Mouse (Mus musculus): ENCODE measurements around the gene Canx. TPM values are rescaled to one million over a fixed set of nuclear protein-coding genes. Genes with fewer than 3 reads are reported as not detected.
"Not testable (repeated sequence)": the region's sequence is repeated elsewhere in the genome, so short reads cannot be mapped to it uniquely, and the experiment has no call there.

Canx gene
- total RNA-seq, 2 experiments from 2014 or later = 406 to 955 TPM

DNA sequence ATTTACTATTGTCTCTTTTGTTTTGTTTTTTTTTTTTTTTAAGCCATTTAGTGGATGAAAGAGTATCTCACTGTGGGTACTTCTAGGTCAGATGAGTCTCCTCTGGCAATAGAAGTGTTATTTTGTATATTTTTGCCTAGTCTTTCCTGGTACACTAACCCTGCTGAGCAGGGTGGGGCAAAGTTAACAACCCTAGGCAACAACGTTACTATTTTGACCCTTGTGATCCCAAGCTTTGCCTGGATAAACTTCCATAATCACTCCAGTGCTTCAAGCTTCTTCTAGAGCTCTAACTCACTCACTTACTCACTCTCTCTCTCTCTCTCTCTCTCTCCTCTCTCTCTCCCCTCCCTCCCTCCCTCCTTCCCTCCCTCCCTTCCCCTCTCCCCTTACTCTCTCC is 10.7 kb upstream of the Canx start:
- ATAC-seq (replicated peaks; ENCODE audit: poor library complexity, severe bottlenecking) = no peak

DNA sequence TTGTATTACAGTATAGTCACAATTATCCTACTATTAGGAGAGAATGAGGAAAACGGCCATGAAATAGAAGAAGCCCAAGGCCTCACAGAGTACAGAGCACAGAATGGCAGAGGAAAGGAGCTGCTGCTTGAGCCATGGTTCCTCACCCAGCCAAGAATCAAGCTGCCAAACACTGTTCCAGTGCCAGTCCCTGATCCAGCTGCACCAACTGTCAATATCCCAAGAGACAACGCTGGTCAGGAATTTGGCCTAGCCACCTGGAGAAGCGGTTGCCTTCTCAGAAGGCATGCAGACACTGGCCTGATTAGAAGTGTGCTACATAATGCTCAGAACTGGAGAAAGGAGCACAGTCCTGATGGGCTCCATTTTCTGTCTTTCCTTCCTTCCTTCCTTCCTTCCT is 7.7 kb upstream of the Canx start:
- no peak for ATAC-seq (replicated peaks; ENCODE audit: poor library complexity, severe bottlenecking)

GRCm38 (mm10) chr11:50329378-50329777 is 3.9 kb upstream of the Canx start:
- no peak for ATAC-seq (replicated peaks; ENCODE audit: poor library complexity, severe bottlenecking)

DNA sequence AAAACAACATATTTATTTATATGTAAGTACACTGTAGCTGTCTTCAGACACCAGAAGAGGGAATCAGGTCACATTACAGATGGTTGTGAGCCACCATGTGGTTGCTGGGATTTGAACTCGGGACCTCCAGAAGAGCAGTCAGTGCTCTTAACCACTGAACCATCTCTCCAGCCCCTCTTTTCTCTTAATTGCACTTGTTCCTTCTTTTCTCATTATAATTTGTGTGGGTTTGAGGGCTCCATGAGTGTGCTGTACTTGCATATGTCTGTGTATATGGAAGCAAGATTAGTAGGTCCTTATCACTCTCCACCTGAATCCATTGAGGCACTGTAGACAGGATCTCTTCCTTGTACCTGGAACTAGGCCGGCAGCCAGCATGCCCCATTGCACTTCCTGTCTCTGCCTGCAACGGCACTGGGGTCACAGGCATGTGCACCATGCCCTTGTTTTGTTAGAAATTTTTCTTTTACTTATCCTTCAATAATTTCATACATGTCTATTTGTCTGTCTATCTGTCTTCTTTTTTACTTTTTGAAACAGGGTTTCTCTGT is 2.7 kb upstream of the Canx start:
- ATAC-seq (replicated peaks; ENCODE audit: poor library complexity, severe bottlenecking) = no peak

DNA sequence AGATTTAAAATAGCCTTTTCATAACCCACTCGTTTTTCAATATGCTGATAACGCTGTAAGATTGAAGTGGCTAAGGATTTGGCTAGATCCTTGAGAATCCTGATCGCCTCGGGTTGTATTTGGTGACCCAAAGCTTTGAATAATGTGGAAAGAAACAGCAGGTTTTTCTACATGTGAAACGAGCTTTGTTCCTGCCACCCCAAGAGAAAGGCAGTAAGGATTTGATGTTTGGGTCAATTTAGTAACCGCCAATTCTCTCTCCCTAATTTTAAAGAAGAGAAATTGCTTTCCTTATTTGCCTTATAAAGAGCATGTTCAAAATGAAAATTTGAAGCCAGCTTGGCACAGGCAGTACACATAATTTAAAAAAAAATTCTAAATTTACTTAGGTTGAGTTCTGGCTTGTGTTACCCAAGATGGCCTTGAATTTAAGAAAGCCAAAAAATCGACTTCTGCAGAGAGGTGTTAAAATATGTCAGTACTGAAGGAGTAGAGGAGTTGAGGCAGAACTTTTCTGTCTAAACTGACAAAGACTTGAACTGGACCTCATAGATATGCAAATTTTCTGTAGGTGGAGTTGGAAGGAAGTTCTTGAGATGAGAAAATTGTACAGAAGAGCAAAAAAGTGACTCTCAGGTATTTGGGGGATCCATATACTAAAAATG is 961 bp upstream of the Canx start:
- no peak for ATAC-seq (replicated peaks; ENCODE audit: poor library complexity, severe bottlenecking)

DNA sequence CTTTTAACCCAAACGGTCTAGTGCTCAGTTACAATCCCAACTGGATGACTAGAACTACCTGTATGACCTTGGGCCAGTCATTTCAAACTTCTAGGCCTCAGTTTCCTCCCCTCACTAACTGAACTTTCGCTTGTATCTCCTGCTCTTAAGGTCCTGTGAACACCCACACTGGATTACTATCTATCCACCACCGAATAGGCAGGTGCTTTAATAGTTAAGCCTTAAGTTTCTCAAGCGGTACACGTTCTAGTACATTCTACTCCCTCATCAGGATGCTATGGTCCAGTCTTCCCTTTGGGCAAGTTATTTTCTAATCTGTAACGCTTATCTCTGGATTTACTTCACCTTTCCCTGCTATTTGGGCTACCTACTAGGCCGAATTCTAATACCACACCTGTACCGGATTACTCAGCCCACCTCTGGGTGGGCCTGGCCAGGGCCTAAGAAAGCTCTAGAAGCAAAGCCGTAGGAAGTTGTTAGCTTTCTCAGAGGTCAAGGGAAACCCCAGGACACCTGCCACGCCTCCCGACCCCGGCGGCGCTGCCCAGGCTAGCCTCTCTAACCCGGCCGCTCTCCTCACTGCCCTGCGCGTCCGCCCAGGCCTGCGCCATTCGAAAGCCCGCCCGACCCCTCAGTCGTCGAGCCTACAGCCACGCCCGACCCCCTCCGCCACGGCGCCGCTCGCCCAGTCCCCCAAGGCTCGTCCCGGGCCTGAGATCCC is 562 bp downstream of the Canx start:
- ATAC-seq (replicated peaks; ENCODE audit: poor library complexity, severe bottlenecking) = no peak

DNA sequence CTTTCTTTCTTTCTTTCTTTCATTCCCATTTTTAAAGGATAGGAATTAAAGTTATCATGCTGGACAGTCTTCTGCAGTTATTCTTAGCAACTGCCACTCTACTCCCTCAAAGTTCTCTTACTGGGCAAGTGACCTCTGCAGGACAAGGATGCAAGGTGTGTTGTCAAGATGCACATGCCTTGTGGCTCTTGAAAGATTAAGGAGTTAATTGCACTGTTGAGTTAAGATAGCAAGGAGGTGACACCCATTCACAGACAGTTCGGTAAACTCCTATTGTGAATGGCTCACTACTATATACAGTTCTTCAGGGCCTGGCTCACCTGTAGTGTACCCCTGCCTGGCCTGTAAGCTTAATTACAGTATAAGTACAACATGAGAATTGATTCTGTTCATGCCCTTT is 1.6 kb downstream of the Canx start:
- no peak for ATAC-seq (replicated peaks; ENCODE audit: poor library complexity, severe bottlenecking)

DNA sequence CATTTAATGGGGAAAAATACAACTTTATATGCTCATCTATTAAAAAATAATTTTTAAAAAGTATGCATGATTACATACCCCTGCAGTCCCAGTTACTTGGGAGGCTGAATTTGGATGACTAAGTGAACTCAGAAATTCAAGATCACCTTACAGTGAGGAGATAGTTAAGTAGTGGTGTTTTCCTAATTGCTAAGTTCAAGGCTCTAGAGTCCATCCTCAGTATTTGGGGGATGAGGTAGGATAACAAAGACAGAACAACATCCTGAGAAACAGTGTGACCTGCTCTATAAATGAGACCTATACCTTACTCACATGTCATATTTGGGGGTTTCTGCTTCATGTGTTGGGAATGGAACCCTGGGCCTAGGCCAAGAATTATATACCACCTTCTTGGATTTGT is 3.1 kb downstream of the Canx start:
- ATAC-seq (replicated peaks; ENCODE audit: poor library complexity, severe bottlenecking) = no peak

GRCm38 (mm10) chr11:50321239-50321638 is 4.2 kb downstream of the Canx start:
- no peak for ATAC-seq (replicated peaks; ENCODE audit: poor library complexity, severe bottlenecking)

- not testable (repeated sequence) for ATAC-seq (replicated peaks; ENCODE audit: poor library complexity, severe bottlenecking)
Observed at GRCm38 (mm10) chr11:50319343-50319742, 6.1 kb downstream of the Canx start.

DNA sequence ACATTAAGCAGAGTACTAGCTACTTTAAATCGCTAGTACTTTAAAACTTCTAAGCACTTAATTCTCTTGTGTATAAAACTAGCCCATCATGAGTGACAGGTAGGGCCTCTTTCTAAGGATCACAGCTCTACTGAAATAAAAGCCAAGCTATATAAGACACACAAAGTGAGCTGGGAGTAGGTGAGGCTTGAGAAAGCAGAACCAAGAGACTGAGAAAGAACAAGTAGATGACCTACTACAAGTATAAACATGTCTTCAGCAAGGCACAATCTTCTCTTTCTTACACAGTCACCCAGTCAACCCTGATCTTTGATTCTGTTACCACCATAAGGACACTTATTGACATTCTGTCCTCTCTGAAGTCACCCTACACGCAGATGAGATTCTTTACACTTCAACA is 12.7 kb downstream of the Canx start:
- ATAC-seq (replicated peaks; ENCODE audit: poor library complexity, severe bottlenecking) = no peak

- ATAC-seq (replicated peaks; ENCODE audit: poor library complexity, severe bottlenecking) = no peak
Observed at GRCm38 (mm10) chr11:50303406-50303805, 22.1 kb downstream of the Canx start.

DNA sequence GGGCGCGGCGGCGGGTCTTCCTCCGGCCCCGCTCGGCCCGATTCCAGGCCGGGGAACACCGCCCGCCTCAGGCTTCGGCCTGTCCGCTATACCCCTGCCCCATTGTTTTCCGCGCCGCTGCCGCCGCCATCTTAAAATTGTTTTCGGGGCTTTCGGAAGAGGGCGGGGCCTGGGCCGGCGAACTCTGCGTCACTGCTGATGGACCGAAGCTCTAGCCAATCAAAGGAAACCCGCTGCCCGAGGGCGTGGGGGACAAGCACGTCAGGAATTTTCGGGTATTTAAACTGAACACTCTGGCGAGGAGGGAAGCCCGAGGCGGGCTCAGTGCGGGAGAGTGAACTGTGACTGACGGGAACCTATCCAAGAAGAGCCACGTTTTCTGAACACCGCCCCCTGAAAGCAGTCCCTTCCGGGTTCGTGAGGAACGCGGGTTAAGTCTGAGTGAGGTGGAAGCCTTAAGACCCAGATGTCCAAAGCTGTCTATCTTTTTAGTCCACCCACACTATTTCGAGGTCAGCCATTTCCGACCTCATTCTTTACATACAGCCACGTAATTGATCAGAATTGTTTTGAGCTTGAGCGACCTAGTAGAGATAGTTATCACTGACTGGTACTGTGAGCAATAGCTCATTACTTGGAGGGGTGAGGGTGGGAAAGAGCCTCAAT is 33.1 kb downstream of the Canx start, which contains the start of gene Maml1:
Gene Maml1, minus strand, starts transcription at position 122 of the 666 bp plus-strand sequence.
- ATAC-seq (replicated peaks; ENCODE audit: poor library complexity, severe bottlenecking) = peak; percentile 87

- 0 out of 2 replicates have a peak, but pooled peaks have one; percentile 0 for ATAC-seq (replicated peaks; ENCODE audit: poor library complexity, severe bottlenecking)
Observed at GRCm38 (mm10) chr11:50291321-50292165, 33.9 kb downstream of the Canx start.

DNA sequence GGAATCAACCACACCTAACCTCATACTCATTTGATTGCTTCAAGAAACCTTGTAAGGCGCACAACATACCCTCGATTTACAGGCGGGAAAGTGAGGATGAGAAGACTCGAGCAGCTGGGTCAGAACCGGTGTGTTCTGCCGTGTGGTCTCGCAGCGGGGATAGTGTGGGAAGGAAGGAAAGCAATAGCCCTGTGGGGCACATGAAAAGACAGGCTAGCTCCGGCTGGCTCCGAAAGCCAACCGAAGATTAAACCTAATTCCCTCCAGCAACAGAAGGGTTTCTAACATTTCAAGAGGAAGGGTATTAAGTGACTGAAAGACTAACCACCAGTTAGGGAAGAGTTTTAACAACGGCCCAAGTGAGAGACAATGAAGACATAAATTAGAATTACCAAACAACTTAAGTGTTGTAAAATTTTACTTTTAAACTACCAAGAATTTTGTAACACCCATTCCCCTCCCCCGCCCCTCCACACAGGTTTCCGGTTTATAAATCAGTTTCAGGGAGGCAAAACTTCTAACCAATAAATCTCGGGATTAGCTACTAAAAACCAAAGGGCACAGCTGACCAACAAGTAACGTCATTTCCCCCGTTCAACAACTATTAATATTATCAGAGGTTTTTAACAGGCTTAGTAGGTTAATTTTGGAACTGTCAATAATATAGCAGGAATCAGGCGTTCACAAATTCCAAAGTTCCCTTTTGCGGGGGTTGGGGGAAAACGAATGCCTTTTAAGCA is 34.8 kb downstream of the Canx start:
- peak; percentile 9 for ATAC-seq (replicated peaks; ENCODE audit: poor library complexity, severe bottlenecking)

DNA sequence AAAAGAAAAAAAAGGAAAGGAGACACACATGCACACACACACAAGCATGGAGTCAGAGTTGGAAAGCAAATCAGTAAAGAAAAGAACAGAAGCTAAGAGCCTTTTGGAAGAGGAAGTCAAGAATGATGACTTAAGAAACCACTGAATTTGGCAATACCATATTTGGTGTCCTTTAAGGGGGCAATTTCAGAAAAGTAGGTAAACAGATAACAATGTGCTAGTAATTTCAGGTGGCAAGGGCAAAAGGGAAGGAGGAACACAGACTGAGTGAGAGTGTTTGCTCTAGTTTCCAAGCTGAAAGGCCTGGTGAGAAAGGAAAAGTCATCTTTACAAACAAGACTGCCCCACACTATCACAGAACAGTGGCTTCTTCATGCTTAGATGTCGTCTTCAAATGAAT is 39.0 kb downstream of the Canx start:
- ATAC-seq (replicated peaks; ENCODE audit: poor library complexity, severe bottlenecking) = peak; percentile 73

DNA sequence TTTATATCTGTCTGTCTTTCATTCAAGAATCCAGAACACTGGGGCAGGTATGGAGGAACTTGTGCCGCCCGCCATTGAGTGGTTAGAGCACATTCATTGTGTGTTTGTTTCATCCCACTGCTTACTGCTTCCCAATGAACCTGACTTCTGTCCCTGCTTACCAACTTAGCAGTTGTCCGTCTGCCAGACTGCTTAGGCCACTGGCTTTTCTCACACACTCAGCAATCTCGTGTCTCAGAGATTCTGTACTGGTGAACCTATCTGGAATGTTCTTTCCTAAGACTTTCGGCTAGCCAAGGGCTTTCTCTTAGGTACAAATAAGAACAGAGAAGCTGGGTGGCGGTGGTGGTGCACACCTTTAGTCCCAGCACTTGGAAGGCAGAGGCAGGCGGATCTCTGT is 39.8 kb downstream of the Canx start:
- no peak for ATAC-seq (replicated peaks; ENCODE audit: poor library complexity, severe bottlenecking)

- ATAC-seq (replicated peaks; ENCODE audit: poor library complexity, severe bottlenecking) = peak; percentile 81
Observed at GRCm38 (mm10) chr11:50285263-50285662, 40.2 kb downstream of the Canx start.

- no peak for ATAC-seq (replicated peaks; ENCODE audit: poor library complexity, severe bottlenecking)
Observed at GRCm38 (mm10) chr11:50280053-50280452, 45.4 kb downstream of the Canx start.

DNA sequence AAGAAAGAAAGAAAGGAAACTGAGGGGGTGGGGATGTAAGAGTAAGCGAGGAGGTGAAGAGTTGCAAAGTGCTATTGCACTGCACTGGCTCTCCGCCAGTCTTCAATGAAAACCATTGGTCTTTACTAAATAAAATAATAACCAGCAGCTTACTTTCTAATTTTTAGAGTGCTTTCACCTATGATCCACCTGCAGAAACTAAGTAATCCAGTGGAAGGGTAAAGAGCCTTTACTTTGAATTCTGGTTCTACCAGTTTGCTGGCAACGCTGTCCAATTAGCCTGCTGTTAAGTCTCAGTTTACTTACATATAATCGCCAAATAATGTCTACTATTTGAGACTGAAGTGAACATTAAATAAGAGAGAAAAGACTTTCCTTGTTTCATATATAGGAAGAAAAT is 46.5 kb downstream of the Canx start:
- no peak for ATAC-seq (replicated peaks; ENCODE audit: poor library complexity, severe bottlenecking)

Data from granulocyte monocyte progenitor cell, adult 5-6 weeks (primary cell).